Mouse (Mus musculus) lung, adult 2 months (tissue): ENCODE measurements around the gene Pou4f1.

Experiments used
- CTCF ChIP-seq: fragments of 200-500 bp; IDR thresholded peaks from 2 replicates; pipeline ENCODE4 v1.5.1; 2011; ENCODE audit warnings: mild to moderate bottlenecking, low read length, control low read depth; ENCODE audit not compliant: insufficient read depth
- POLR2A ChIP-seq: fragments of 200-500 bp; IDR thresholded peaks from 2 replicates; pipeline ENCODE4 v1.6.1; 2011; ENCODE audit warnings: low read depth, mild to moderate bottlenecking, control low read depth, low read length, borderline replicate concordance; ENCODE audit errors: extremely low read depth

GRCm38 (mm10) chr14:104460325-104461285 is 7.2 kb downstream of the Pou4f1 start:
- TF ChIP-seq CTCF: no peak
- TF ChIP-seq POLR2A: no peak
